ENCODE assay signal across 14 mouse cellular contexts in genomic region chr15:8420909-8421308, GRCm38 (mm10). TPM values are rescaled to one million over a fixed set of nuclear protein-coding genes. Genes with fewer than 3 reads are reported as not detected.
DNase-seq lines count a peak whose midpoint lies in the region; ATAC-seq lines count a peak whose summit lies in the region.
"Had no signal": no experiment of that assay in that cellular context is flagged by ENCODE, and none has a peak within 500 bp of the region (broad histone marks: within the 10 kb centered on the region; RNA-seq: fewer than 3 reads in every experiment).

No protein-coding gene starts in this region.

- no peak overlapping the region for H3K9ac ChIP-seq in liver, embryonic 12.5 days
- H3K9ac ChIP-seq: hindbrain, embryonic 14.5 days had no signal

- H3K27ac ChIP-seq in liver, embryonic 12.5 days: no peak overlapping the region
- H3K27ac ChIP-seq: hindbrain, embryonic 14.5 days had no signal

- H3K4me2 ChIP-seq in liver, embryonic 12.5 days: no peak overlapping the region
- H3K4me2 ChIP-seq: hindbrain, embryonic 14.5 days had no signal

- peaks cover 24% of the 10 kb centered on the region for H3K4me1 ChIP-seq in liver, embryonic 12.5 days

- no peaks in the 10 kb centered on the region for H3K27me3 ChIP-seq in liver, embryonic 12.5 days (replicated peaks)
- H3K27me3 ChIP-seq in splenic B cell, adult 2 months (ENCODE audit: control insufficient read depth, insufficient read depth, low read length, poor library complexity, severe bottlenecking): no peaks in the 10 kb centered on the region

- 20% methylated on average over 6 of the region's 6 CpGs for WGBS in liver, embryonic 12.5 days (ENCODE audit: insufficient replicate concordance)

- peak; percentile 60 for DNase-seq in ES-CJ7 (ENCODE audit: low read depth, low spot score)
- peak; percentile 19 for DNase-seq in T-cell, adult 2 months (ENCODE audit: low spot score)
- DNase-seq in splenic B cell, adult 2 months (ENCODE audit: low read depth, low spot score): peak; percentile 41
- DNase-seq in cerebellum, adult 9-10 months: no peak
- DNase-seq in cerebellum, postnatal 25 days: no peak
- no peak for DNase-seq in yolk sac, embryonic 10.5 days (ENCODE audit: low spot score)
- DNase-seq: cerebellum, adult 2 months; heart, adult 18-20 months; heart, postnatal 10 days; kidney, adult 8-10 months; lung, postnatal 36 days; midbrain, embryonic 14.5 days had no signal

- H3K4me3 ChIP-seq in liver, embryonic 12.5 days: no peak overlapping the region

- H3K9me3 ChIP-seq in liver, embryonic 12.5 days (replicated peaks): no peaks in the 10 kb centered on the region

- H3K36me3 ChIP-seq in liver, embryonic 12.5 days: no peaks in the 10 kb centered on the region
- no peaks in the 10 kb centered on the region; the same call in 1 of the 2 replicates for H3K36me3 ChIP-seq in splenic B cell, adult 2 months (ENCODE audit: control insufficient read depth, insufficient read depth, low read length, poor library complexity, severe bottlenecking)

- peak; percentile 73 for ATAC-seq in liver, embryonic 12.5 days

RNA-seq across cellular contexts. Expression of gene Nipbl, which starts 23.4 kb away (rescaled TPM):
- 10.0 and 10.2 TPM in 2 replicates for polyA plus RNA-seq in liver, embryonic 12.5 days (2016; fragmentation: Nextera tagmentation; extraction: Ambion mirVana)

Comparison
In these comparisons a context has a peak if more than half of its experiments do, and no peak if none do; other contexts are left out.
1. DNase-seq: peak in ES-CJ7 (single experiment), T-cell, adult 2 months (single experiment) and splenic B cell, adult 2 months (single experiment); none in cerebellum, adult 9-10 months (single experiment), cerebellum, postnatal 25 days (0 of 2) and yolk sac, embryonic 10.5 days (single experiment).